Mouse (Mus musculus) c-Kit-positive CD71-positive TER-119-negative erythroid progenitor cells, embryonic 14.5 days (primary cell): ENCODE measurements around the gene Agbl4.
"Not testable (repeated sequence)": the region's sequence is repeated elsewhere in the genome, so short reads cannot be mapped to it uniquely, and the experiment has no call there.

Experiments used
- DNase-seq: peaks from one replicate; pipeline ENCODE4 v3.0.0-alpha.2; 2013; ENCODE audit warnings: low read depth

The Agbl4 gene

DNA sequence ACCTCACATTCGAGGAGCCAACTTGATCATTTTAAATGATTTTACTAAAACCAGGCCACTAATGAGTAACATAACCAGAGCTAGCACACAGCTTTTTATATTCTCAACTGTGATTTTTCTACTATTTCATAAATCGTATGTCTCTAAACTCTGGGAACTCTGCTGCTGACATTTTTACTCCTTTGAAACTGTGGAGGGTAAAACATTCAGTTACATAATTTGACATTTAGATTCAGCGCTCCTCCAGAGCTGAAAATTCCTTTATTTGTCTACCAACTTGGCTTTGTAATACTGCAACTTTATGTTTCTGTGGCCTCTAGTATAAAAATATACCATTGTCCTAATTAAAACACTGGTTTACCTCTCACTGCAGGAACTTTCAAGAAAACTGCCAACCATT is 523.6 kb downstream of the Agbl4 start:
- no peak for DNase-seq

DNA sequence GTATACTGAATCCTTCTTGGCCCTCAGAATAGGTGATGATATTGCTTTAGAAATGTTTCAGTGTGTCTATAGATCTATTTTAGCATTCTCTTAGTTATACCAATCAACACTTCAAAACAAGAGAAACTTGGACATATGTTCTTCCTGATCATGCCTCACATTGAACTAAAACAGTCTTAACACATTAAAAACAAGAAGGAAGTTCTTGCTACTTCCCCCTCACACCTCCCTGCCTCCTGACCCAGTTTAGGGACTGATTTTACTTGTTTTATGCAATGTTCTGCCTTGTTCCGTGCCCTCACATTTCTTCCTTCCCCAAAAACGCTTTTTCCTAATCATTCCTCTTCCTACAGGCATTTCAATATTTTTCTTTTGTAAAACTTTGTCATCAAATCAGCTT is 604.2 kb downstream of the Agbl4 start:
- no peak for DNase-seq

DNA sequence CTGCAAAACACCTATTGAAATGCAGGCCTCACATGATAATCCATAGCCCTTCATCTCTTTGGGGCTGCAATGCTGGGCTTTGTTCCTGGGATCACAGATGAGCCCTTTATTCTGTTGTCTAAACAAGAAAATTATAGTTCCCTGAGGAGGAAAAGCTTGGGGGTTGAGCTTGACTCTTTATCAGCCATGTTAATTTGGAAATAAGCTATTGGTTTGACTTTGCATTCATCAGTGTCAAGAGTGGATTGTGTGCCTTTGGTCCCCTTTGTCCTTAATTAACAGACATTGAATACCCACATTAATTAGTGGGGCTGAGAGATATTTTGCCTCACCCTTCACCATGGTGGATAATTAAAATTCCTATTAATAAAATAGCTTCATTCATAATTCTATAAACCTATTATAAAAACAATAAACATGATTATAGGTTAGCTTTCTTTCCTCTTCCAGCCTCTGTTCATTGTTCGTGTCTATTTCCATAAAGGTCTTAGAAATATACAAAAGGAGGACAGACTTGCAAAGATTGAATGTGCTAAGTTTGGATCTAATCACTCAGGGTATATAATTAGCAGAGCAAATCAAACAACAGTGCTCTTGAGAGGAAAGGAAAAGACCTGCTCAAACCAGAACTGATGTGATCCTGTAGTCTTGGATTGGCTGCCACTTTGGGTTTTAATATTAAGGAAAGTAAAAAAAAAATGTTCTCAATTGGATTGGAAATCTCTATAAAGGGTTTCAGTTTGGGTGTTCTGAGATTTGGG is 607.4 kb downstream of the Agbl4 start:
- no peak for DNase-seq

DNA sequence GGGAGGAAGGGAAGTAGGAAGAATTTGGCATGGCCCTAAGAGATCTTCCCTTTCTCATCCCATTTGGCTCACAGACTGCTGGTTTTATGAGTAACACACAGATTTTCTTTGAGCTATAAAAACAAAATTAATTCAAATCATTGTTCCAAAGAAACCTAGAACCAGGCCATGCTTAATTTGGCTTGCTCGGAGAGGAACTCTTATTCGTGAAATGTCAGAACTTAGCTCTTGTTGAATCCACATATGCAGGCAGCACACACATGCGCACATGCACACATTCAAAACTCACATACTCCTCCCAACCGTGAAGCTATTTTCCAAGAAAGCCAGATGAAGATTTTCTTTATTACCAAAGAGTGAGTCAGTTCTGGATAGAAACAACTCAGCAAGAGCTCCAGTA is 621.9 kb downstream of the Agbl4 start:
- no peak for DNase-seq

DNA sequence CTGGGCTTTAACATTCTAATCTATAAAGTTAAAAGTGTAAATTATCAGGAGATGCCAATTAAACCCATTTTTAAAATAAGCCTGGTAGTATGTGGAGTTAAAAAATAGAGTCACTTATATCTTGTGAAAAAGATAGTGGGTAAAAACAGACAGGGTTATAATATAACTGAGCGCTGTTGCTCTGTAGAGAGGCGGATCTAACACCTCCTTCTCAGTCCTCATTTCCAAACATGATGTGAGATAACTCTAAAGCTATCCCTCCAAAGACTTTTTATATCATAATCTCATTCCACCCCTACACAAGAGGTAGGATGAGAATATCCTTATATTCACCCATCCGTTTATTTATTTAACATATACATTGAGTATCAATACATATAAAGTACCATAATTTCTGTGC is 669.9 kb downstream of the Agbl4 start:
- no peak for DNase-seq

DNA sequence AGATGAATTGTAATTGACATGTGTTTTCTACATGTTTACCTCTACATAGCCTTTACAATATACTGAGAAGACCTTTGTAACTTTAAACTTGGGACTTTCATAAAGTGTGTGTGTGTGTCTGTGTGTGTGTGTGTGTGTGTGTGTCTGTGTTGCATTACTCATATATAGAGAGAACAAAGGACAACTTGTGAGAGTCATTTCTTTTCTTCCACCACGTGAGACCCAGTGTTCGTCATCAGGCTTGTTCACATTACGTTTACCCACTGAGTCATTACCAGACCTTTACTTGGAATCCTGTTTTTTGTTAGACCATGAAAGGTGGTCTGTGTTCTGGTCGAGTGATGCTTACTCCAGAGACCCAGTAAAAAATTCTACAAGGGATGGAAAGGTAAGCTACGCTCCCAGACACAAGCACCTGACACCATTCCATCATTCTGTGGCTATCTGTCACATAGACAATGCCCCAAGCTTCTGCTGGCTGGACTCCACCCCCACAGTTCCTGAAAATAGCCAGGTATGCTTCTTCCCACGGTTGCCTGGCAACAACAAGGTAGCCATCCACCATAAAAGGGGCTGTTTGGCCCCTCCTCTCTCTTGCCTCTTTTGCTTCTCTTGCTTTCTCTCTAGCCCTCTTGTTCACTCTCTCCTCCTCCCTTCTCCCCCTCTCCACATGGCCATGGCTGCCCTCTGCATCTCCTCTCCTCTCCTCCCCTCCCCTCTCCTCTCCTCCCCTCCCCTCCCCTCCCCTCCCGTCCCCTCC is 676.5 kb downstream of the Agbl4 start:
- no peak for DNase-seq

DNA sequence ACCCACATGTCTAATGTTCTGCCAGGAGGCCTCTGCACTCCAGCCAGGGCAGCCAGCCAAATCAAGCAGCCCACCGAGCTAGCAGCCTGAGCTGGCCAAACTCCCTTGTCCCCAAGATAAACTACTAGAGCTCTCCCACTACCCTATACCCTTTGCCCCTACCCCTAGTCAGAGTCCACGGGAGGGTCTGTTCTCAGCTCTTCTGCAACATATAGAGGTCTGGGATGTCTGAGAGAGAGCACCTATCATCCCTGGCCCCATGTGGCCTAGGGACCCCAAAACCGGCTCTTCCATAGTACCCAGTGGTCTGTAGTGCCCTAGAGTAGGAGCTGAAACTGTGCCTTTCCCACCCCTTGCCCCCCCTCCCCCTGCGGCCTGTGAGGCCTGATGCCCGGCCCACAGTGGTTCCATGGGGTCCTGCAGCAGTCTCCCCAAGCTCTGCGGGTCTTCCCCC is 677.3 kb downstream of the Agbl4 start:
- DNase-seq, result no peak

DNA sequence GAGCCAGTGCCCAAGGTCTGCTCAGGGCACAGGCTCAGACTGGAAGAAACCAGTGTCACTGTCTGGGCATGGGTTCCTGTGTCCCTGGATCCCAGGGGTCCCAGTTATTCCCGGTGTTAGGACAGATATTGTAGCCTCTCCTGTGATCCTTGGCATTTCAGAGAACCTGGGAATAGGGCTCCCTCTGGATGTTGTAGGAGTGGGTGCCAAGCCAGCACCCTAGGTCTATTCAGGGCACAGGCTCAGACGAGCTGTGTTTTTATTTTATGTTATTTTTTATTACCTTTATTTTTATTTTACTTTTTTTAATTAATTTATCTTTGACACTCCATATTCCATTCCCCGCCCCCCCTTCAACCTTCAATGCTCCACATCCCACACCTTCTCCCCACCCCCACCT is 680.3 kb downstream of the Agbl4 start:
- no peak for DNase-seq

DNA sequence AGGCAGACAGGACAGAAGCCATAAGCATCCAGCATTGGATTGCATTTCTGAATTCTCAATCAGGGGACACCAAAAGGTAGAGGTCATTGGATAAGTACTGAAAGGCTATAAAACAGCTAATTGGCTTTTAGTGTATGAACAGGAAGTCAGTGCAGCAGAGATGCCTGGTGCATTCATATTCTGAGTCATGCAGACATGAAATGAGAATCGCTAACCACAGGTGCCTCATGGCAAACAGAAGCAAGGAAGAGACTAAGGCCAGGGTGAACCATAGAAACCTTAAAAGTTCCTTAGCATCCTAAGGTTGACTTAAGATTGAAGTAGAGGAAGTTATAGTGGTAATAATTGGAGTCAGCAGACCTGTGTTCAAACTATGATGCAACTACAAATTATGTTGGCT is 687.9 kb downstream of the Agbl4 start:
- DNase-seq, result no peak

DNA sequence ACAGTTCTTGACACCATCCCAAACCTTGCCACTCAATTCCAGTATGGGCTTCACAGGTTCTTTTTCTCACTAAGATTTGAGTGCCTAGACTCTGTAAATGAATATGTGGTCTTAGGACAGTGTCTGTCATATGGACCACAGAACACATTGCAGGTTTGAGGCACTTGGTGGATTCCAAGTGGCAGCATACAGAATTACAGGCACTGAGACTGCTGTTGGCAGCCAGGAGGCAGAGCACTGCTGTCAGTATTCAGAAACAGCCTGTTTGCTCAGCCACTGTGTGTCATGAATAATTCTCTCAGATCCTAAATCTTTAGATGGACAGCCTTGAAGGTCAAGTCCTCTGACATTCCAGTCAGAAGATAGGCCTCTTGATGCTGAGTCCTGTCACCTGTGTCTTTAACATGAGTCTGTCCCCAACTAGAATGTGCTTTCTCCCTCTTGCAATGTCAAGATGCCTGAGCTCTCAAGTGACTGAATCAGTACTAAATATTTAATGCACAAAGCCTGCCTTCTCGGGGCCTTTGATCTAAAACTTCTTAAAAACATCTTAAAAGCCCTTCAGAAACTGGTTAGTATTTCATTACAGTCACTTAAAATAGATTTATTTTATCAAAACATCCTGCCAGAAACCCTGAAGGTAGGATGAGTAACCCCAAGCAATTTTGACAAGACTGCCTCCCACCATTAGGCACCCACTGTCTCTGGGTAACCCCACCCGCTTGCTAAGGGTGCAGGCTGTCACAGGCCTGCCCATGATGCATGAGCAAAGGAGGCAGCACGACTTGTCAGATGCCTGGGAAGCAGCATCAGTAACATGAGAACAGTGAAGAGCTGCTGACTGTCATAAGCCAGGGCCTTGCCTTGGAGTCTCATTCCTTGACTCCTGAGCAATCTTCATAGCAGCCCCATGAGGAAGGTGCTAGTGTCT is 739.0 kb downstream of the Agbl4 start:
- no peak for DNase-seq

DNA sequence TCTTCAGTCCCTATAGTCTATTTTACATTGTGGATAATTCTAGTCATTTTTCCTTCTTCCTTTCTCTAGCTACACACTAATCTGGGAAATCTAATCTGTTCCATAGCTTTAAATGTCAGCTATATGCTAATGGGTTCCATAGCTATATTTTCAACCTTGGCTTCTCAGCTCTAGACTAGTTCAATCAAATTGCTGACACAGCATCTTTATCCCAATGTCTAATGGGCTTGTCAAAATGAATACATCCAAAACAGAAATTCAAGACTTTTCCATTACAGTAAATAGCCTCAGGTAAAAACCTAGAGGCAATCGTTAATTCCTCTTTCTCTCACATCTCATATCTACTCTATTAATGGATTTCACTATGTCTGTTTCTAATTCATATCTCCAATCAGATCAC is 750.3 kb downstream of the Agbl4 start:
- DNase-seq, result no peak

DNA sequence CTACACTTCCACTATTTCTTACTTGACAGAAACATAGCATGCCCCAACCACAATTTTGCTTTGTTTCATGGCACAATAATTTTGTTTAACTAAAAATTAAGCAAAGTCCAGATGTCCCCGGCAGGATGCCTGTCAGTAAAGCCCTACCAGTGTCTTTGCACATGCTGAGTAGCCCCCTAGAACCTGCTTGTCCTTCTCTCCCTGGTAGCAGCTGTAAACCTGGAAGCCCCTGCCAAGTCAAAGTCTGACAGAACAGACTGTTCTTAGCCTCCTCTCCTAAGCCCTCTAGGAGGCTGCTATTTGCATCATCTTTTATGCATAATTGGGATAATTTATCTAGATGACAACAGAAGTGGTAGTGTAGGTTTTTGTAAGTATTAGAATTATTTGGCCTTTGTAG is 758.4 kb downstream of the Agbl4 start:
- DNase-seq, result no peak

DNA sequence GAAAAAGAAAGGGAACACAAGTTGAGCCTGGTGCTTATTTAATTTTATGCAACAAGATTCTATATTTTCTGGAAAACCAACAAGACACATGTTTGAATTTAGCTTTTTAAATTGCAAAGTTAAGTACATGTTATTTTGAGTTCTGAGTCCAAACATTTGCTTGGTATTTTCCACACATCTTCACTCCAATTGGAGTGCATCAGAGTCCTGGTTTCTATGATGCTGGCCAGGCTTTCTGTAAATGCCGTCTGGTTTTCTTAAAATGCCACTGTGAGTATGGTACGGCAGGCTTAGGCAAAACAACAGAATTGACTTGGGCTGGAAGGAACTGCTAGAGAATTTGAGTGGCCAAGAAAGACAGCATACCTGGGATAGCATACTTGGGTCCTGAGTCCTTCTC is 784.0 kb downstream of the Agbl4 start:
- DNase-seq, result no peak

DNA sequence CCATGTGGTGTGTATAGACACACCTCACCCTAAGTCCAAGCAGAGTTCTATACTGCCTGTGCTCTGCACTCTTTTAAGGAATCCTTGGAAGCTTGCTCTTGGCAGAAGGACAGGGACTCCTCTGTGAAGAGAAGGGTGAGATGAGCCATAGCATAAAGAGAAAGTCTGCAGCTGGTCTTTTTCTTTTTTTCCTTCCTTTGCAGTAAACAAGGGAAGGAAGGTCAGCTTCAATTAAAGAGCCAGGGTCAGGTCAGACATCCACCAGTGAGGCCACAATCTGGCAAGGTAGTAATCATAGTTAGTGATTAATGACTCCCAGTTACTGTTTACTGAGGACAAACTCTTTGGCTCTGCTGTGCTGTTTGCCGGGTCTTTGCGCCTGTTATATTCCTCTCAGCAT is 802.6 kb downstream of the Agbl4 start:
- no peak for DNase-seq

DNA sequence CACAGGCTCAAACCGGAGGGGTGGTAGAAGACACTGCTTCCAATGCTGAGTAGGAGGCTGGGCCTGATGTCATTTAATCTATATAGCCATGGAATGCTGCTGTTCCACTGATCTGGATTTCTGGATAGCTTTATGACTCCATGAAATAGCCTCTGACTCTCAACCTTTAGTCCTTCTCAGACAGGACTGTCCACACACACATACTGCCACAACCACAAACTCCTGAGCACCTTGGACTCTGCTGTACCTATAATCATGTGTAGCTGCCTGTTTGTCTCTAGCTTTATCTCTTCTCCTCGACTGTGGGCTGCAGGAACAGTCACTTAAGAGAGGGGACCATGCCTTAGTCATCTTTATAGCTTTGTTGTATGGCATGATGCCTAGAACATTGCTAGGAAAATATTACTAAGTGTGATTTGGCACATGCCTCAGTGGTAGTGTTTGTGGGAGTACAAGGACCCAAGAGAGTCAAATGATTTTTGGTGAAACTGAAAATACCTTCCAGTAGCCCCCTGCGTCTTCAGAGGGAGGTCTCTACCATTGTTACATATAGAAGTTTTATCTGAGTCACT is 817.8 kb downstream of the Agbl4 start:
- no peak for DNase-seq

DNA sequence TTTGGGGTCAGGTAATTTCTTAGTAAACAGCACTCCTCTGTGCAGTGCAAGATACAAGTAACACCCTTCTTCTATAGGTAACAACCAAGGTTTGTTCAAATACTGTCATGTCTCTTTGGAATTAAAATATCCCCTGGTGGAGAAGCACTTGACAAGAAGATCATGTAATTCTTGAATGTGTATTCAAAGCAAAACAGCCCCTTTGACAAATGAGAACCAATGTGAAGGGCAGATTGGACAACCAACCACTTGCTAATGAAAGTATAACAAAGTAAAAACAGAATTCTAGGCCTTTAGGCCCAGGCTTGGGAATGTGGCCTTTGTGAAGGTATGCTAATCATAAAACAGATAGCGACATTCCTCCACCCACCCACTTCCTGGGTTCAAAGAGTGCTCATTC is 821.6 kb downstream of the Agbl4 start:
- not testable (repeated sequence) for DNase-seq

DNA sequence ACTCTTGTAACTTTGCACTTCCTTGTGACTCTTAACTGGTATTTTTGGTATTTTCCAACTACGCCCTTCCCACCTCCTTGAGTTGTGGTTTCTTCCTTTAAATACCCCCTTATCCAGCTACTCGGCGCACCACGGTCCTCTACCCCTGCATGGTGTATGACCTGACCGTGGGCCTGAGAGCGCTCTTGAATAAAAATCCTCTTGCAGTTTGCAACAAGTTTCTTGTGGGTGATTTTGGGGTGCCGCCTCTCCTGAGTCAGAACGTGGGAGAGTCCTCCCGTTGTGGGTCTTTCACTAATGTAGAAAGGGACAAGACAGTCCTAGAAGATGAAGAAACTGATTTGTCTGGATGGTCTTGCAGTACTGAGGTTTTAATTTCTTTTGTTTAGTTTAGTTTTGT is 822.1 kb downstream of the Agbl4 start:
- DNase-seq, result not testable (repeated sequence)

DNA sequence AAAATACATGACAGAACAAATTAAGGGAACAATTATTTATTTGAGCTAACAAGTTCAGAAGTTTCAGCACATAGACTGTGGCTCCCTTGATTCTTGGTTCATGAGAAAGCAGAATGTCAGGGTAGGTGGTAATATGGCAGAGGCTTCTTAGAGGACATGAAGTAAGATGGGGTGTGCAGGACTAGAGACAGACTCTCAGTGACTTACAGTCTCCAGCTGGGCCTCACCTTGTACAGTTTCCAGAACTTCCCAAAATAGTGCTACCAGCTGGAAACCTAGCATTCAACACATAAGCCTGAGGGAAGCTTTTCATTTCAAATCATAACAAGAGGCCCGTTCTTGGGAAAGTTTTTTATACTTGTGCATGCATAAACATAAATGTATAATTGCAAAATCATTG is 836.4 kb downstream of the Agbl4 start:
- DNase-seq, result no peak

DNA sequence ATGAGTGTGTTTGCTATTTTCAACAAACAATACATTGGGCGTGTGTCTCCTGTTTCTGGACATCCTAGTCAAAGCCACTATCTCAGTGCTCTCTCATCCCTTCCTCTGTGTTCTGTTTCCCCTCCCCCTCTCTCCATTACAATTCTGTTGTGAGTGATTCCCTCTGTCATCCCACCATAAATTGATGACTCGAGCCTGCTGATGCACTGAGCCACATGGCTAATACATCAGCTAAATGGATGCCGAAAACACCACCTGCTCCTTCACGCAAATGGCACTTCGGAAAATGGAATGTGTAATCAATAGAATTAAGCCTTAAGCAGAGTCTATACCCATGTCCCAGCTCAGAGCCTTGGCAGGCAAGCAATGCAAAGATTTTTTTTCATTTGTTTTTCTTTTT is 854.5 kb downstream of the Agbl4 start:
- DNase-seq, result no peak

DNA sequence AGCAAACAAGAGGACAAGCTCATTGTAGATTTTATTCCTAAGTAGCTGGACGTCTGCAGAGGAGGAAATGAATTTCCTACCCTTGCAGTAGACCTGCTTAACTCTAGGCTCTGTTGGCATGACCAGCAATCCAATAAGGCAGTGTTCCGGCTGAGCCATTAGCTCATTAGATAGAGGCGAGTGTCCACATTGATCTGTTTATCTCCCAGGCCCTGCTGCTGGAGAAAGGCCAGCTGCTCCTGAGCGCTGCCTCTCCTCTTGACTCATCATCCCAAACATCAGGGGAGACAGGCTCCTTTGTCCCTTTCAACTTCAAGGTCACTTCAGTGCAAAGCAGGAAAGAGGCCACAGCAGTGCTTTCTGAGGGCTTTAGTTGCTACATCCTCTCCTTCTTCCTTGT is 858.0 kb downstream of the Agbl4 start:
- no peak for DNase-seq

DNA sequence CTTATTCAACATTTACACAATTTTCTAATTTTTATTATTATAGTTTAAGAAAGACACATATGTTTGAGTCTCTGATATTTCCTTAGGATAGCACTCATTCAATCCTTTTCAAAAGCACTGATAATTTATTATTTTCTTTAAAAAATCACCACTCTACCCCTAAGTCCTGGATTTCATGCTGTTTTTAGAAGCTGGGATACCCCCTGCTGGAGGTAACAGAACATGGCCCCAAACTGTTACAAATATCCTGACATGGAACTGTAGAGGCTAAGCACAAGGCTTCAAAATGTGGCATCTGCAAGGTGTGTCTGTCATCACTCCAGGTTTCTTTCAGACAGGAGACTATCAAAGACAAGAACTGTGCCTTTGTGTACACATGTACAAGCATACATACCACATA is 859.5 kb downstream of the Agbl4 start:
- no peak for DNase-seq

DNA sequence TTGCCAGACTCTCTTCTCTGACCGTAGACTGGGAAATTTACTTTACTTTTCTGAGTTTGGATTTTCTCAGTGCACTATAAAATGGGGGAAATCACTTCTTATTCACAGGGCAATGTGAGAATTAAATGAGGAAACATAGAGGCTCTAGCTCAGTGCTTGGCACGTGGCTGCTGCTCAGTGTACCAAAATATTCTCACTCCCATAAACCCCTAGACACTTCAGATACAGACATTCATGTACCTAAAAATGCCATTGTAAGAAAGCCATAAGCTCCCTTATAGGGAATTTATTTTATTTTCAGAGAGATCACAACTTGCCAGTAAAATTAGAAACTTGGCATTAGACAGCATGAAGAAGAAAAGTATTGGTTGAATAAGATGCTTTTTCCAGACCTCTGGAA is 883.5 kb downstream of the Agbl4 start:
- no peak for DNase-seq
